Mouse (Mus musculus) myocyte (in vitro differentiated cells): Measurements from ENCODE around the gene Rad18.

Experiments used
- E2F4 ChIP-seq: IDR thresholded peaks from one replicate; pipeline ENCODE4 v1.6.1; 2011; ENCODE audit warnings: mild to moderate bottlenecking, control low read depth, moderate library complexity; ENCODE audit not compliant: insufficient read depth
- MAX ChIP-seq: IDR thresholded peaks from one replicate; pipeline ENCODE4 v1.6.1; 2011; ENCODE audit warnings: low read depth, mild to moderate bottlenecking, control low read depth
- MYOD1 ChIP-seq, 3 experiments: IDR thresholded peaks; one replicate each; pipeline ENCODE4 v1.6.1; 2011; ENCODE audit warnings: control low read depth in 2 of 3, low read depth in 2 of 3, mild to moderate bottlenecking in 2 of 3, moderate library complexity in 1 of 3; ENCODE audit not compliant: insufficient read length in 2 of 3, control insufficient read depth in 1 of 3
- MYOG ChIP-seq, 3 experiments: IDR thresholded peaks; one replicate each; pipeline ENCODE4 v1.6.1; 2011; ENCODE audit warnings: control low read depth in 2 of 3, low read depth in 2 of 3, mild to moderate bottlenecking in 2 of 3; ENCODE audit not compliant: insufficient read length in 2 of 3, control insufficient read depth in 1 of 3, insufficient read depth in 1 of 3
- POLR2A ChIP-seq: IDR thresholded peaks from one replicate; pipeline ENCODE4 v1.6.1; 2011; ENCODE audit warnings: low read depth, mild to moderate bottlenecking, control low read depth, moderate library complexity; ENCODE audit not compliant: insufficient read length
- POLR2AphosphoS2 ChIP-seq: IDR thresholded peaks from one replicate; pipeline ENCODE4 v1.6.1; 2011; ENCODE audit warnings: low read depth, control low read depth; ENCODE audit not compliant: insufficient read length
- REST ChIP-seq: IDR thresholded peaks from one replicate; pipeline ENCODE4 v1.6.1; 2011; ENCODE audit warnings: mild to moderate bottlenecking, control low read depth, moderate library complexity; ENCODE audit not compliant: insufficient read depth, insufficient read length
- TCF12 ChIP-seq: IDR thresholded peaks from one replicate; pipeline ENCODE4 v1.6.1; 2011; ENCODE audit warnings: mild to moderate bottlenecking, control low read depth; ENCODE audit not compliant: poor library complexity, insufficient read depth, severe bottlenecking
- USF1 ChIP-seq: IDR thresholded peaks from one replicate; pipeline ENCODE4 v1.6.1; 2011; ENCODE audit warnings: low read depth, mild to moderate bottlenecking, control low read depth, moderate library complexity

- TF ChIP-seq REST (no peak), POLR2A (no peak), USF1 (no peak), E2F4 (no peak), TCF12 (no peak), MAX (no peak), POLR2AphosphoS2 (no peak), MYOD1 (IDR thresholded peaks at IDR 0.05; ENCODE audit: control insufficient read depth in 1 of 3, insufficient read length in 2 of 3, low read depth in 2 of 3) (no peak), MYOG (IDR thresholded peaks at IDR 0.05; ENCODE audit: control insufficient read depth in 1 of 3, insufficient read depth in 1 of 3, insufficient read length in 2 of 3, low read depth in 2 of 3) (no peak)
Measured at GRCm38 (mm10) chr6:112586999-112587398, 109.5 kb downstream of the Rad18 start.
